Mouse (Mus musculus) neural tube, embryonic 11.5 days (tissue): ENCODE results near the gene Gast. TPM values are rescaled to one million over a fixed set of nuclear protein-coding genes. Genes with fewer than 3 reads are reported as not detected.

Experiments used
- ATAC-seq: fragments of 200-750 bp; cut with Nextera tagmentation; 2 replicates; pipeline ENCODE4 v1.8.0; 2017; ENCODE audit warnings: moderate number of reproducible peaks, mild to moderate bottlenecking, moderate TSS enrichment, moderate library complexity; ENCODE audit not compliant: insufficient read depth, low FRiP score, low TSS enrichment
- DNase-seq: peaks from one replicate; pipeline ENCODE4 v3.0.0-alpha.2; 2015; ENCODE audit warnings: low spot score
- H3K27ac ChIP-seq: fragments of 300-500 bp; sonication (generic); 2 replicates; pipeline ENCODE4 v1.5.1; 2014; ENCODE audit warnings: low read depth, mild to moderate bottlenecking, low read length
- H3K27me3 ChIP-seq: fragments of 300-500 bp; sonication (generic); 2 replicates; pipeline ENCODE4 v1.6.1; 2014; ENCODE audit warnings: mild to moderate bottlenecking, low read length, mixed read lengths; ENCODE audit not compliant: control insufficient read depth, insufficient read depth
- H3K36me3 ChIP-seq: fragments of 300-500 bp; sonication (generic); 2 replicates; pipeline ENCODE4 v1.6.1; 2014; ENCODE audit warnings: mild to moderate bottlenecking, low read length, moderate library complexity, mixed read lengths; ENCODE audit not compliant: control insufficient read depth, insufficient read depth
- H3K4me1 ChIP-seq: fragments of 300-500 bp; sonication (generic); 2 replicates; pipeline ENCODE4 v1.6.1; 2014; ENCODE audit warnings: low read length, mixed read lengths; ENCODE audit not compliant: control insufficient read depth, insufficient read depth
- H3K4me2 ChIP-seq: fragments of 300-500 bp; sonication (generic); 2 replicates; pipeline ENCODE4 v1.6.1; 2014; ENCODE audit warnings: low read depth, mild to moderate bottlenecking, moderate library complexity
- H3K4me3 ChIP-seq: fragments of 300-500 bp; sonication (generic); 2 replicates; pipeline ENCODE4 v1.5.1; 2014; ENCODE audit warnings: low read depth, low read length
- H3K9ac ChIP-seq: fragments of 300-500 bp; sonication (generic); 2 replicates; pipeline ENCODE4 v1.6.1; 2014; ENCODE audit warnings: mild to moderate bottlenecking, low read length
- H3K9me3 ChIP-seq: fragments of 300-500 bp; sonication (generic); 2 replicates; pipeline ENCODE4 v1.6.1; 2016; ENCODE audit warnings: low read length; ENCODE audit not compliant: control insufficient read depth
- WGBS: fragments of 180-500 bp; shearing (Covaris S2); extraction: QIAGEN DNeasy Blood & Tissue Kit; methylation state at CpG from one replicate; pipeline ENCODE4 v1.1.7; 2014; 5-methylcytosine and 5-hydroxymethylcytosine counted together
- polyA plus RNA-seq: library from polyadenylated mRNA; unstranded; fragments of >200 nt; fragmentation: Nextera tagmentation; extraction: Ambion mirVana; gene quantifications from 2 replicates; pipeline ENCODE4 v1.2.1, GENCODE M21; 2014

Gene Gast
- polyA plus RNA-seq = not detected in 2 replicates

DNA sequence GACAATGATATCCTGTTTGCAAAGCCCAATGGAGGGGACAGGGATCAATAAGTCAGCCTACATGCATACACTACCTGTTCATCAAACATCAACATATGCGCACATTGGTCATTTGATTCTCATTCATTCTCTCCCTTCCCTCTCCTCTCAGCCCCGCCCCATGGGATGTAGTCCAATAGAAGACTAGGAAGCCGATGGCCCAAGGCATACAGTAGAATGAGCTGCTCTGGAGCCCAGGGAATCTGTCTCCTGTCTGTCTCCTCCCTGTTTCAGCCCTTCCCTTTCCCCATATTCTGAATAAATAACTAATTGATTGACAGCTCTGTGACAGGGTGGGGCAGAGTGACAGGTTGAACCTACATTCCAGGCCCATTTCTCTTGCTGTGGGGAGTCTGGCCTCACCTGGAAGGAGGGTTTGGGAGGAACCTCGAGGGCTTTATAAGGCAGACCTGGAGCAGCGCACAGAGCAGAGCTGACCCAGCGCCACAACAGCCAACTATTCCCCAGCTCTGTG is at the start of gene Gast:
Gene Gast (plus strand): TSS at position 464 of the 514 bp plus-strand sequence.
- no peak for ATAC-seq

DNA sequence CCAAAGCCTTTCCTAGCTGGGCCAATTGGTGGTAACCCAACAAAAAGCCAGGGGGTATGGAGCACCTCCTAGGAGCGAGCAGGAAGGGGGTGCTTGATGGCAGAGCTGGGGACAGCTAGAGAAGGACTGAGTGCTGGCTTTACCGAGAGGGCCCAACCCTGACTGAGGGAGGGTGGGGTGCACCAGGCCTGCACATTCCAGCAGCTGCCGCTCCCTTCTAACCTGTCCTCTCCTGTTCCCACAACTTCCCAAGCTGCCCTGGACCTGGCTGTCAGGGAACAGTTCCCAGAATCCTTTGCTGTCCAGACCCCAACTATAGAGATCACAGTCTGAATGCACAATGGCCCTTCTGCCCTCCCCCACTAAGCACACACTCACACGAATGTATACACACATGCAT is 49.2 kb upstream of the Gast start:
- no peaks in the 10 kb centered on the region for H3K4me1 ChIP-seq
- ATAC-seq (no peak), DNase-seq (no peak)
- no peaks in the 10 kb centered on the region for H3K9me3 ChIP-seq
- H3K4me2 ChIP-seq = no peak overlapping the region
- 84% methylated on average over 4 of the region's 4 CpGs for WGBS
- no peak overlapping the region for H3K4me3 ChIP-seq
- H3K9ac ChIP-seq = no peak overlapping the region
- no peaks in the 10 kb centered on the region for H3K36me3 ChIP-seq
- H3K27me3 ChIP-seq = no peaks in the 10 kb centered on the region
- H3K27ac ChIP-seq = no peak overlapping the region

More for the DNA sequence above, at the start of gene Gast:
- no peak within 1 kb of the TSS for H3K27ac ChIP-seq
- no peak within 1 kb of the TSS for H3K9ac ChIP-seq
- H3K9me3 ChIP-seq = no peaks in the 10 kb centered on the region
- no peaks in the 10 kb centered on the region for H3K36me3 ChIP-seq
- no peak for DNase-seq
- H3K4me3 ChIP-seq = no peak within 1 kb of the TSS
- 78% methylated on average over 6 of the region's 6 CpGs for WGBS
- no peaks in the 10 kb centered on the region for H3K27me3 ChIP-seq
- peaks cover 3% of the 10 kb centered on the region; the same call in 1 of the 2 replicates for H3K4me1 ChIP-seq
- H3K4me2 ChIP-seq = no peak within 1 kb of the TSS

DNA sequence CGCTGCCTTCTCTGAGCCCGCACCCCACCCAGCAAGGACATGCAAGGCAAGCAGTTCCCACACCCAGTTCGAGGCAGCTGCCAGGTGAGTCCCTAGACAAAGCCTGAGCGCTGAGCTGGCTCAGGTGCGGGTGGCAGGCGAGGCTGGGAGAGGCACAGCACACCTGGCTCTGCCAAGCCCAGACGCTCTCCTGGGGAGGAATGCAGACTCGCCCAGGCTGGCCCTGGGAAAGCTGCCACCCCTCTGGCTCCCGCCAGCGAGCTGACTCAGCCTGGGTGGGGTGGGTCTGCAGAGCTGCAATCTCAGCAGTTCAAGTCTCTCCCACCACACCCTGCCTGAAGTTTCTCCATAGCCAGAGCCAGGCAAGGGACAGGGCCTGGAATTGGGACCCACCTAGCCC is 47.2 kb upstream of the Gast start:
- 43% methylated on average over 10 of the region's 10 CpGs for WGBS

DNA sequence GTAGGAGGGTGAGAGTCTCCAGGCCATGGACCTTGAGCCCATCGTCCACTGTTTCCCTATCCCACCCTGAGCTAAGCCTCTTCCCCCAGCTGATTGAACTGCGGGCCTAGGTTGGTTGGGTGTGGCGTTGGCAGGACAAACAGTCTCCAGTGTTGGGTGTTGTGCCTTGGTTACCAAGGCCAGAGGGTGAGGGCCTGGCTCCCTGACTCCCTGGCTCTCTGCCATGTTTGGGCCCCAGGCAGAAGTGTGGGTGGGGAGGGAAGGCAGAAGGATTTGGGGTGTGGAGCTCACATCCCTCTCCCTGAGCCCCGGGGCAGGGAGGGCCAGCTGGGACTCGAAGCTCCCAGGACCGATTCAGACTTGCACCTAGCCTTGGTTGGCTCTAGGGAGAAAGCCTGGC is 45.3 kb upstream of the Gast start:
- no peaks in the 10 kb centered on the region for H3K4me1 ChIP-seq
- H3K9ac ChIP-seq = no peak overlapping the region; the same call in 1 of the 2 replicates
- no peaks in the 10 kb centered on the region for H3K9me3 ChIP-seq
- H3K4me2 ChIP-seq = no peak overlapping the region
- no peak overlapping the region for H3K27ac ChIP-seq
- 87% methylated on average over 6 of the region's 6 CpGs for WGBS
- no peak for DNase-seq
- no peaks in the 10 kb centered on the region for H3K27me3 ChIP-seq
- no peak overlapping the region for H3K4me3 ChIP-seq
- no peak for ATAC-seq
- H3K36me3 ChIP-seq = no peaks in the 10 kb centered on the region

More for the DNA sequence above, 47.2 kb upstream of the Gast start:
- H3K9ac ChIP-seq = no peak overlapping the region
- H3K4me1 ChIP-seq = no peaks in the 10 kb centered on the region
- no peaks in the 10 kb centered on the region for H3K36me3 ChIP-seq
- H3K4me3 ChIP-seq = no peak overlapping the region
- no peak overlapping the region for H3K27ac ChIP-seq
- H3K4me2 ChIP-seq = no peak overlapping the region
- H3K27me3 ChIP-seq = no peaks in the 10 kb centered on the region
- ATAC-seq (no peak), DNase-seq (no peak)
- H3K9me3 ChIP-seq = no peaks in the 10 kb centered on the region

DNA sequence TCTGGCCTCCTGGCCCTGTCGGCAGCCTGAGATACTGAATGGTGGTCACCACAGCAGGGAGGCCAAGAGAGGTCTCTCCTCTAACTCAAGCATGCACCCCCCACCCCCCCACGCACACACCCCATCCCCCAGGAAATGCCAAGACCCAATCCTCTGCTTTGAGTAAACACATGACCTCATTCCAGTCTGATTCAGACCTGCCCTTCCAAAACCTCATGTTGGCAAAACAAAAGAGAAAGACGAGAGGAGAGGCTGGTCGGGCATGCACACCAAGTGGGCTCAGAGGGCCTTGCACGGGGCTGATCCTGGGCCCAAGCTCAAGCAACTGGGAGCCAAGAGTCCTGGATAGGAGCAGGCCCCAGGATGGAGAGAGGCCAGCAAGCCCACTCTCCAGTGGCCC is 44.0 kb upstream of the Gast start:
- 57% methylated on average over 5 of the region's 5 CpGs for WGBS
- H3K36me3 ChIP-seq = no peaks in the 10 kb centered on the region
- H3K4me3 ChIP-seq = no peak overlapping the region
- no peak overlapping the region for H3K9ac ChIP-seq
- no peak for ATAC-seq
- no peak overlapping the region for H3K4me2 ChIP-seq
- DNase-seq = no peak
- no peaks in the 10 kb centered on the region for H3K27me3 ChIP-seq
- no peaks in the 10 kb centered on the region for H3K9me3 ChIP-seq
- H3K27ac ChIP-seq = no peak overlapping the region
- no peaks in the 10 kb centered on the region for H3K4me1 ChIP-seq

DNA sequence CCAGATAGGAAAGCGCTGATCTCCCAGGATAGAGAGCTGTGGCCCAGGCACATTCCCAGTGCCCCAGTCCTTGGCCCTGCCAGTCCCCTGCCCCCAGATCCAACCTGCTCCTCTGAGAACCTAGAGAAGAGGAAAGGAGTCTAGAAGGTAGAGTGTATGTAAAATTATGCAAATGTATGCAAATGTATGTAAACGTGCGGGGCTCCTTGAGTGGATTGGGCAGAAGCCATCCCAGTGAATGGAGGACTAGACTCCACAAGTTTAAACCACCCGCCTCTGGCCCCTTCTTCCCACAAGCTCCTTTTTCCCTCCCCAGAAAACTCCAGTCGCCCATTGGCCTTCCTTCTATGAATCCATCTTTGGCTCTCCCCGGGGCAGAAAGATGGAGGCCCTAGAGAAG is 41.3 kb upstream of the Gast start:
- Histone ChIP-seq H3K27ac (no peak overlapping the region), H3K9me3 (no peaks in the 10 kb centered on the region), H3K4me1 (no peaks in the 10 kb centered on the region), H3K36me3 (no peaks in the 10 kb centered on the region), H3K4me2 (no peak overlapping the region), H3K27me3 (no peaks in the 10 kb centered on the region), H3K4me3 (no peak overlapping the region), H3K9ac (no peak overlapping the region)
- ATAC-seq (peak; percentile 48; the same call in 1 of the 2 replicates), DNase-seq (no peak)
- 54% methylated on average over 6 of the region's 6 CpGs for WGBS

DNA sequence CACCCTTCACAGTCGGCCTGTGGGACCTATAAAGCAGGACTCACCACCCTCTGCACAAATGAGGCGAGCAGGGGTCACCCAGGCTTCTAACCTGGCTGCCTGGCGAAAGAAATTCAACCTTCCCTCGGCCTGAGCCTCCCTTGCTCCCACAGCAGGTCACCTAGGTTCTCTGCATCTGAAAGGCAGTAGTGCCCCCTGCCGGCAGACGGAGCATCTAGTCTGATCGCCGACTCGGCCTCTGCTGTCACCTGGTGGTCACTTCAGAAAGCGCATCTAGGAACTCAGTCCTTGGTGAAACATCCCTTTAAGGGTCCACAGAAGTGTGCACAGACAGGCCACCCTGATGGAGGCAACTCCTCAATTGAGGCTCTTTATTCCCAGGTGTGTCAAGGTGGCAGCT is 38.9 kb upstream of the Gast start:
- no peaks in the 10 kb centered on the region for H3K27me3 ChIP-seq
- H3K4me2 ChIP-seq = no peak overlapping the region
- H3K36me3 ChIP-seq = no peaks in the 10 kb centered on the region
- DNase-seq (peak; percentile 90), ATAC-seq (peak; percentile 21; the same call in 1 of the 2 replicates)
- no peak overlapping the region for H3K27ac ChIP-seq
- WGBS = 8% methylated on average over 10 of the region's 10 CpGs
- no peak overlapping the region for H3K9ac ChIP-seq
- no peaks in the 10 kb centered on the region for H3K9me3 ChIP-seq
- no peak overlapping the region for H3K4me3 ChIP-seq
- H3K4me1 ChIP-seq = no peaks in the 10 kb centered on the region

DNA sequence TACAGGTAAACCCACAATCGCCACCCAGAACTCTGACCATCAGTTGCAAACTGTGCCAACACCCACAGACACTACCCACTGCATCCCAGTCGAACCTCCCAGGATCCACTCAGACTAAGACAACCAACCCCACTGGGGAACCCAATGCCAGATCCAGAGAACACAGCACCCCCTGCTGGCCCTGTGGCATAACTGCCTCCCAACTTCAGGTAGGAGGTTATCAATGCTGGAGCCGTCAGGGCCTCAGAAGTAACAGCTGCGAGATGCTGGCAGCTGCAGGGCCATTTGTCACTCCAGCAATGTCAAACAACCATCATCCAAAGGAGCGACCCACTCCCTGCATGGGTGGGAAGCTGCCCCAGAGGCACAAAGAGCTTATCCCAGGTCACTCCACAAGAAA is 36.4 kb upstream of the Gast start:
- no peaks in the 10 kb centered on the region for H3K36me3 ChIP-seq
- WGBS = 29% methylated on average over 5 of the region's 5 CpGs
- DNase-seq = peak; percentile 39
- H3K9ac ChIP-seq = no peak overlapping the region
- peak overlapping the region; percentile 10; the same call in 1 of the 2 replicates for H3K4me2 ChIP-seq
- H3K9me3 ChIP-seq = no peaks in the 10 kb centered on the region
- no peaks in the 10 kb centered on the region for H3K4me1 ChIP-seq
- ATAC-seq = no peak
- no peaks in the 10 kb centered on the region for H3K27me3 ChIP-seq
- no peak overlapping the region for H3K27ac ChIP-seq
- H3K4me3 ChIP-seq = no peak overlapping the region

DNA sequence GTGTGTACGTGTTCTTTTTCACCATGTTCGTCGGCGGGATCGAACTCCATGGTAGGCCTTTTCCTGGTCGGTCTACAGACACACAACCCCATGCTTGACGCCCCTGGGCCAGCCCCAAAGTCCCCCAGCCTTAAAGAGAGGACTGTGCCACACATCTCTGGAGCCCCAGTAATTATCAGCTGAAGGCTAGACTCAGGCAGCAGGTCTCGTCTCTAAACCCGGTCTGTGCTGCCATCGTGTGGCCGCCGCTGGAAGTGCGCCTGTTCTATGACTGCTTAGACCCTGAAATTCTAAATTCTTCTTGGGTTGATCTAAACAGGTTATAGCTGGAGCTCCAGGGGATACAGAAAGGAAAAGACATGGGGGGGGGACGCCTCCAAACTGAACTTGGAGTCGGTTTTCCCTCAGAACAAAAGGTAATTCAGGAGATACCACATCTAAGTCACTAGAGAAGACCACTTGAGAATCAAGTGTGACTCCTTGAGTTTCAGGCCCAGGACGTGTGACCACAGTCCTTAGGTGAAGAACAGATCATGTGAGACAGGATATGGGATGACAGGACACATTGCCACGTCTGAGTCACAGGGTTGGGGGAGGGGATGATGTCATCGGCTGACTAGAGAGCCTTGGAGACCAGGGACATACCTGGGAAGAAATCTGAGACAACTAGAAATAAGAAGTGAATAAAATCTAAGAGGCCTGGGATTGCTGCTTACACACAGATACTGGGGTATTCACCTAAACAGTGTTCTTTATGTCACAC is 35.8 kb upstream of the Gast start:
- ATAC-seq = no peak
- Histone ChIP-seq H3K9ac (no peak overlapping the region), H3K36me3 (no peaks in the 10 kb centered on the region), H3K4me3 (no peak overlapping the region), H3K4me2 (peak overlapping the region; percentile 10; the same call in 1 of the 2 replicates), H3K4me1 (no peaks in the 10 kb centered on the region), H3K27me3 (no peaks in the 10 kb centered on the region), H3K9me3 (no peaks in the 10 kb centered on the region), H3K27ac (no peak overlapping the region)
- WGBS = 21% methylated on average over 18 of the region's 18 CpGs
- DNase-seq = peak; percentile 81
